Mouse (Mus musculus): Measurements from ENCODE around the gene Arhgap35.

DNA sequence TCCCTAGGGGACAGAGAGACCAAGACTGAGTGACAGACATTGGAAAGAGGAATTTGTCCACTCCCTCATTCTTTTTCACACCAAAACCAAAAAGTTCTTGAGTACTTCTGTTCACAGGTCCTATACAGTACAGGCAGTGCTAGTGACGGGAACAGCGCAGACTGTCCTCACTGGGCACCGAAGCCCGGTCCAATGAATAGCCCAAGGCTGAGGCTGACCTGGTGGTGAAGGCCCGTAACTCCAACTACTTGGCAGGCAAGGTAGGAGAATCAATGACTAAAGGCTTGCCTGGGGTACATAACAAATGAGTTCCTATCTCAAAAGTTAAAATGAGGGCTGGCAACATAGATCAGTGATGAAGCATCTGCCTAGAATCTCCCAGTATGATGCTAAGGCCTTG, 149.2 kb downstream of the Arhgap35 start:
- no peak for TF ChIP-seq POLR2A (IDR thresholded peaks at IDR 0.05; ENCODE audit: low read depth, low read length)
- no peak for TF ChIP-seq CTCF (IDR thresholded peaks at IDR 0.05; ENCODE audit: borderline replicate concordance, insufficient read depth, low read length)

All from embryonic fibroblast, embryonic 13.5 days (primary cell).